Mouse (Mus musculus) bone marrow macrophage, adult 2 months (primary cell): ENCODE data around the gene Mosmo.

Experiments used
- CTCF ChIP-seq: IDR thresholded peaks from 2 replicates; pipeline ENCODE4 v1.5.1; 2012; ENCODE audit warnings: low read depth, mild to moderate bottlenecking, low read length, moderate library complexity
- POLR2A ChIP-seq: IDR thresholded peaks from 2 replicates; pipeline ENCODE4 v1.6.1; 2012; ENCODE audit warnings: mild to moderate bottlenecking, low read depth, low read length, borderline replicate concordance

DNA sequence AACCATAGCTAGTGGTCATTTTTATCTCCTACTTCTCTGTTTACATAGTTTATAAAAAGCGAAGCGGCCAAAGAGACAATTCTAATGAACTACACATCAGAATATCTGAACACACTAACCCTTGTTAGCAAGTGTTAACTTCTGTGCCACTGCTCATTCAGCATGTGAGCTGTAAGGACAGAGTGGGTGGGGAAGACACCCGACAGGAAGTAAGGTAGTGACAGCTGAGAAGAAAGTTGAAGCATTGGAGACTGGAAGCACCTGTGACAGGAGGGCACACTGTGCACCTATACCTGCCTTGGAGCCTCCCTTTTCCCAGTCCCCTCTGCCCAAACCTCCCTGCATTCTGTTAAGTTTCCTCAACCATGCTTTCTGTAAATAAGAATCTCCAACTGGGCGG lies 44.6 kb downstream of the Mosmo start:
- TF ChIP-seq CTCF (no peak), POLR2A (no peak)
